Mouse (Mus musculus) gastrocnemius, adult 2 months (tissue): ENCODE results near the gene Polr3e. TPM values are rescaled to one million over a fixed set of nuclear protein-coding genes. Genes with fewer than 3 reads are reported as not detected.

Source experiments
- DNase-seq: peaks from one replicate; pipeline ENCODE4 v3.0.0; 2022
- H3K27ac ChIP-seq: fragments of 200-600 bp; 2 replicates; pipeline ENCODE4 v1.8.1; 2022; ENCODE audit warnings: mild to moderate bottlenecking
- H3K4me3 ChIP-seq: fragments of 200-600 bp; 2 replicates; pipeline ENCODE4 v1.8.1; 2022; ENCODE audit warnings: mild to moderate bottlenecking, moderate library complexity
- CTCF ChIP-seq: fragments of 200-600 bp; IDR thresholded peaks from 2 replicates; pipeline ENCODE4 v1.8.1; 2022; ENCODE audit warnings: antibody characterized with exemption, mild to moderate bottlenecking, moderate library complexity
- intact Hi-C: fragments of 180-260 bp; cut with DNase I; formaldehyde crosslinking; loops from one replicate; pipeline ENCODE4 v1.15.1; 2025
- long read RNA-seq, 2 experiments: library from polyadenylated mRNA; stranded (forward); transcript quantifications; one replicate each; pipeline ENCODE4 v2.0.0; 2021
- total RNA-seq, 2 experiments: library from RNA; stranded (reverse); gene quantifications; 2 replicates each; pipeline ENCODE4 v1.2.3; 2021

Polr3e gene
- total RNA-seq: 10 to 100 TPM in 1 of 2 experiments, 1 to 10 TPM in 1; 8.8 to 11.0 TPM
- long read RNA-seq, experiment 1, full-length matches to known transcripts: 8 of 17 reads
- long read RNA-seq, experiment 1, partial matches to known transcripts: 2 of 17 reads
- long read RNA-seq, experiment 1, other reads (novel, unspliced or antisense): 7 of 17 reads
- long read RNA-seq, experiment 2, full-length matches to known transcripts: 7 of 8 reads
- long read RNA-seq, experiment 2, partial matches to known transcripts: 0 of 8 reads
- long read RNA-seq, experiment 2, other reads (novel, unspliced or antisense): 1 of 8 reads

- intact Hi-C loops: loop anchor here (1.0 to 10.0 kb wide), 3 partner anchors 83 to 281 kb away; partner anchors contain the start of genes Mosmo, Pdzd9 and Uqcrc2
- peak; percentile 99 for DNase-seq
- peak within 1 kb of the TSS; percentile 93 for H3K27ac ChIP-seq
- H3K4me3 ChIP-seq: peak within 1 kb of the TSS; percentile 96
- TF ChIP-seq CTCF: peak; percentile 95
Observed at GRCm38 (mm10) chr7:120917592-120918461, at the start of gene Polr3e. Gene Polr3e (plus strand): TSS chr7:120917744.

GRCm38 (mm10) chr7:120869883-120870282, 47.7 kb upstream of the Polr3e start:
- DNase-seq: no peak
- intact Hi-C loops: loop anchor here (2.0 kb wide), 1 partner anchor 13 kb away; no protein-coding TSS in a partner anchor
- Histone ChIP-seq H3K4me3 (no peak overlapping the region), H3K27ac (peak overlapping the region; percentile 46)
- TF ChIP-seq CTCF: no peak

GRCm38 (mm10) chr7:120870431-120871008, 47.0 kb upstream of the Polr3e start:
- no peak for DNase-seq
- no peak for TF ChIP-seq CTCF
- intact Hi-C loops: loop anchor here (2.0 kb wide), 1 partner anchor 14 kb away; no protein-coding TSS in a partner anchor
- Histone ChIP-seq H3K4me3 (no peak overlapping the region), H3K27ac (peak overlapping the region; percentile 40; the same call in 1 of the 2 replicates)

- intact Hi-C loops: no loop called here
- Histone ChIP-seq H3K4me3 (no peak overlapping the region), H3K27ac (peak overlapping the region; percentile 76)
- no peak for TF ChIP-seq CTCF
- peak; percentile 63 for DNase-seq
Observed at GRCm38 (mm10) chr7:120873083-120873482, 44.5 kb upstream of the Polr3e start.

GRCm38 (mm10) chr7:120874021-120874420, 43.5 kb upstream of the Polr3e start:
- H3K4me3 ChIP-seq: no peak overlapping the region
- peak overlapping the region; percentile 76 for H3K27ac ChIP-seq
- intact Hi-C loops: no loop called here
- no peak for DNase-seq
- TF ChIP-seq CTCF: no peak

- TF ChIP-seq CTCF: no peak
- DNase-seq: no peak
- H3K27ac ChIP-seq: peak overlapping the region; percentile 76
- no peak overlapping the region for H3K4me3 ChIP-seq
- intact Hi-C loops: no loop called here
Observed at GRCm38 (mm10) chr7:120874764-120875539, 42.6 kb upstream of the Polr3e start.

- no peak for DNase-seq
- Histone ChIP-seq H3K27ac (peak overlapping the region; percentile 76), H3K4me3 (no peak overlapping the region)
- intact Hi-C loops: no loop called here
- TF ChIP-seq CTCF: no peak
Observed at GRCm38 (mm10) chr7:120875540-120876388, 41.8 kb upstream of the Polr3e start.

- intact Hi-C loops: no loop called here
- Histone ChIP-seq H3K27ac (no peak overlapping the region), H3K4me3 (no peak overlapping the region)
- DNase-seq: no peak
- TF ChIP-seq CTCF: no peak
Observed at GRCm38 (mm10) chr7:120878271-120878670, 39.3 kb upstream of the Polr3e start.

- DNase-seq: no peak
- Histone ChIP-seq H3K27ac (no peak overlapping the region), H3K4me3 (no peak overlapping the region)
- no peak for TF ChIP-seq CTCF
- intact Hi-C loops: no loop called here
Observed at GRCm38 (mm10) chr7:120879972-120880371, 37.6 kb upstream of the Polr3e start.

GRCm38 (mm10) chr7:120880770-120881169, 36.8 kb upstream of the Polr3e start:
- no peak for DNase-seq
- intact Hi-C loops: no loop called here
- TF ChIP-seq CTCF: no peak
- H3K27ac ChIP-seq: no peak overlapping the region
- no peak overlapping the region for H3K4me3 ChIP-seq

GRCm38 (mm10) chr7:120881451-120881850, 36.1 kb upstream of the Polr3e start:
- DNase-seq: no peak
- peak overlapping the region; percentile 67; the same call in 1 of the 2 replicates for H3K27ac ChIP-seq
- intact Hi-C loops: no loop called here
- no peak overlapping the region for H3K4me3 ChIP-seq
- no peak for TF ChIP-seq CTCF
